Mouse (Mus musculus) frontal cortex, postnatal 14 days (tissue): ENCODE measurements around the gene Vsig10.
"Not testable (repeated sequence)": the region's sequence is repeated elsewhere in the genome, so short reads cannot be mapped to it uniquely, and the experiment has no call there.

Source experiments
- DNase-seq, 2 experiments: peaks; one replicate each; pipeline ENCODE4 v3.0.0; 2022; ENCODE audit warnings: low spot score in 2 of 2

The Vsig10 gene

DNA sequence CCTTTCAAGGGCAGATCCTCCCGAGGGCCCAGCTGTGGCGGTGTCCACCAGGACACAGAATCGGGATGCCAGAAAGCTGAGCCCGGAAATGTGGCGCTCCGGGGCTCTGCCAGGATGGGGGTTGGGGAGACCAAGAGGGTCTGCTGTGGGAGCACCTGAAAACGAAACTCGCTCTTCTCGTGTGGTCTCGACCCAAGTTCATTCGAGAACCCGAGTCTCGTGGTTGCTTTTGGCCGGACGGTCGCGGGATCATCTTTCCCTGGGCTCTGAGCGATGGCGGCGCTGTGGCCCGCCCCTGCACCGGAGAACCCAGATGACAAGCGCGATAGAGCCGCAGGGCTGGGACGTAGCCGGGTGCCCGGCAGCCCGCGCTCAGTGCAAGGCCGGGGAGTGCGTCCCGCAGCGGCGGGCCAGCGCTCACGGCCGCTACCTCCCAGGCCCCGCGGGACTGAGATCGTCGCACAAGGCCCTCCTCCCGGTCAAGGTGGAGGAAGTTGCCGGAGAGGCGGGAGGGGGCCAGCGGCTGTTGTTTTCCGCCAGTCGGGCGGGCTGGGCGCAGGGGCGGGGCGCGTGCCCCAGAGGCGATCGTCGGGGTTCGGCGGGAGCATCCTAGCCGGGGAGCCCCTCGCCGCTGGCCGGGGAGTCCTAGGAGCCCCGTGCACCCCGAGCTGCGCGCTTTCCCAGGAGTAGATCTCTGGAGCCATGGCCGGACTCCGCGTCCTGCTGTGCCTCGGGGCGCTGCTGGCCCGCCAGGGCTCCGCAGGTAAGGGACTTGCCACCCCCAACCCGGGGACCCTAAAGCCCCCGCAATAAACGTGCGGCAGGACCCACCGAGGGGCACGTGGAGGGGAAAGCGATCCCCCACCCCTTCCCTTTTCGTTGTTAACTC lies at the start of gene Vsig10:
Gene Vsig10 (plus strand): TSS at position 343 of the 889 bp plus-strand sequence.
- peak in 1 of 2 experiments; percentile 37 for DNase-seq

DNA sequence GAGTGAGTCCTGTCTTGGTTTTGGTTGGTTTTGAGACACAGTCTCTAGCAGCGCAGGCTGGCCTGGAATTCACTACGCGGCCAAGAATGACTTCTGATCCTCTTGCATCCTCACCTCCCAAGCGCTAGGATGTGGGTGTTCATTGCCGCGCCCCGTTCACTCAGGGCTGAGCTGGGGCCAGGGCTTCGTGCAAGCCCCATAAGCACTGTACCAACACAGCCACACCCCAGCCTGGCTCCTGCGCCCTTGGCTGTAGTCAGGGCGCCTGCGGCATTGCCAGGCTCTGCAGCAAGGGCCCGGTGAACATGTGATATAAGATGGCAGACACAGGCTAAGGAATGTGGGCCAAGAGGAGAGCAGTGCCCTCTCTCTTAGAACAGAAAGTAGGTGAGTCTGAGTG lies 49.5 kb upstream of the Vsig10 start:
- DNase-seq: no peak

GRCm38 (mm10) chr5:117271945-117272344 lies 46.9 kb upstream of the Vsig10 start:
- peak; percentile 57 to 59 for DNase-seq

DNA sequence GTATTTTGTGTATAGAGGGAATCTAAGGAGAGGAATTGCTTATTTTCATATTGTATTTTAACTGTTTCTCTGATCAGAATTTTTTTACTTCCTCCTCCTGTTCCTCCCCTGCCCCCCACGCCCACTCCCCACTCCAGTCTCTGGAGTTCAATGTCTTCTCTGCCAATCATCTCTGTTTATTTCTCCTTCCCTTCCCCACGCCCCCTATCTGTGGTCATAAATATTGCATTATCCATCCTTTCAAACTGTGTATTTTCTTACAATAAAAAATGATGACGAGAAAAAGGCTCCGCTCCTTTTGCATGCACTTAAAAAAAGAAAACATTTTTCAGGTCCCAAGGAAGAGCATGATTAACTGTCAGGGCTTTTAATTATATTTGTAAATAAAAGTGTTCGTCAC lies 44.1 kb upstream of the Vsig10 start:
- DNase-seq: no peak

GRCm38 (mm10) chr5:117277784-117278183 lies 41.1 kb upstream of the Vsig10 start:
- no peak for DNase-seq

DNA sequence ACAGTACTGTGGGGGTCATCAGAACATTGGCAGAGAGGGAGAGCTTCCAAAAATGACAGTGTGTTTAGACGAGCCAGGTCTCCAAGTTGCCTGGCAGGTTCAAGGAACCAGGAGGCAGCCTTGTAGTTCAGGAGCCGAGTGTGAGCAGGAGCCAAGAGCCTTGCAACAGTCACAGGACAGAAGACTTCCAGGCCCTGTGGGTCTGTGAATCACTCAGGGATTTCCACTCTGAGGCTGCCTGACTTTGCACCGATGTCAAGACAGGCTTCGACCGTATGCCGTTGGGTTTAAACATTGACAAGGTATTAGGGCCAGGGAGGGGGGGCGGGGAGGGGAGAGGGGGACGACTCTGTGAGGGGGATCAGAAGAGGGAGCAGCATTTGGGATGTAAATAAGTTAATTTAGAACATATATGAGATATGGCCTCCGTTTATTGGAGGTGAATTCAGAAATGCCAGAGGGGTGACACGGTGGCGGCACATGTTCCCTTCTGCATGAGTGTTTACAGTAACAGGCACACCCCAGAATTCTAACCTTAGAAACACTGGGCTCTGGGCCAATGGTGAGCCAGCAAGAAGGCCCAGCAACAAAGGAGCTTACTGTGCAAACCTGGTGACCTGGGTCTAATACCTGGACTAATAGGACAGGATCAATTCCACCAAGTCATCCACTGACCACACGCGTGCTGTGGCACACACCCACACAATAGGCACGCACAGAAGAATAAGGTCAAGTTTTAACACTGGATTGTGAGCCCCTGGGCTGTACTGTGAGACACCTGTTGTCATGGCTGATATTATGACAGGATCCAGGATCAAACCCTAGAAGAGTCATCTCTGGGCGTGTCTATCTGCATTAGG lies 39.8 kb upstream of the Vsig10 start:
- no peak for DNase-seq

GRCm38 (mm10) chr5:117279669-117280050 lies 39.2 kb upstream of the Vsig10 start:
- DNase-seq: no peak

DNA sequence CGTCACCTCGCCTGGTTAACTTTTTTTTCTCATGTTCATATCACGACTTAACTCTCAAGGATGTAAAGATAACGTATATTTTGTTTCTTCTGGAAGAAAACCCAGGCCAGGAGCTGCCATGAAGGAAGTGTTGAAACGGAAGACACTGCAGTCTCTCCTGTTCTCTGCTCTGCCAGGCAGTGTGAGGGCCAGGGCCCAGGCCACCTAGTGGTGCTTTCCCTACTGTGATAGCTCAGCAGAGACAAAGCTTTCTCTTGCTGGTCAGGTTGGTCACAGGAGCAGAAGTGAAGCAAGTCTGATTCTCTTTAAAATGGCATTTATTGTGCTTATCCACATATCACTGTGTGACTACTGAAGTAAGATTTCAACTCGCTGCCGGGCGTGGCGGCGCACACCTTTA lies 37.3 kb upstream of the Vsig10 start:
- no peak for DNase-seq

- DNase-seq: no peak
Measured at GRCm38 (mm10) chr5:117282360-117282759, 36.5 kb upstream of the Vsig10 start.

GRCm38 (mm10) chr5:117284029-117284428 lies 34.9 kb upstream of the Vsig10 start:
- no peak for DNase-seq

GRCm38 (mm10) chr5:117284682-117285081 lies 34.2 kb upstream of the Vsig10 start:
- no peak for DNase-seq

DNA sequence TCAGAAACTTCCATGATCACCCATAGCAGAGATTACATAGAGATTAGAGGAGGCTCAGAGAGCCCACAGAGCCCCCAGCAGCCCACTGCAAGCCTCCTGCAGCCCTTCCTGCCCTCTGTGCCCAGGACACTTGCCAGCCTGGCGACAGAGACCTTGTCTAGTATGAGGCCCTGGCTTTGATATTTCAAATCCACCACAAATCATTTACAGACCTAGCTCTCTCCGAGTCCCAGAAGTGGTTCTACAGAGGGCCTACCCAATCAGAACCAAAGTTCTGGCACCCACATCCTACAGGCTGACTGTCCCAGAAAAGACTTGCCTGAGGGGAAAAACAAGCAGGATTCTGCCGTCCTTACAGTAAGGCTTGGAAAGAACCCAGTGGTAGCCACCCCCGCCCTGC lies 33.6 kb upstream of the Vsig10 start:
- no peak for DNase-seq

- no peak for DNase-seq
Measured at GRCm38 (mm10) chr5:117286286-117286685, 32.6 kb upstream of the Vsig10 start.

DNA sequence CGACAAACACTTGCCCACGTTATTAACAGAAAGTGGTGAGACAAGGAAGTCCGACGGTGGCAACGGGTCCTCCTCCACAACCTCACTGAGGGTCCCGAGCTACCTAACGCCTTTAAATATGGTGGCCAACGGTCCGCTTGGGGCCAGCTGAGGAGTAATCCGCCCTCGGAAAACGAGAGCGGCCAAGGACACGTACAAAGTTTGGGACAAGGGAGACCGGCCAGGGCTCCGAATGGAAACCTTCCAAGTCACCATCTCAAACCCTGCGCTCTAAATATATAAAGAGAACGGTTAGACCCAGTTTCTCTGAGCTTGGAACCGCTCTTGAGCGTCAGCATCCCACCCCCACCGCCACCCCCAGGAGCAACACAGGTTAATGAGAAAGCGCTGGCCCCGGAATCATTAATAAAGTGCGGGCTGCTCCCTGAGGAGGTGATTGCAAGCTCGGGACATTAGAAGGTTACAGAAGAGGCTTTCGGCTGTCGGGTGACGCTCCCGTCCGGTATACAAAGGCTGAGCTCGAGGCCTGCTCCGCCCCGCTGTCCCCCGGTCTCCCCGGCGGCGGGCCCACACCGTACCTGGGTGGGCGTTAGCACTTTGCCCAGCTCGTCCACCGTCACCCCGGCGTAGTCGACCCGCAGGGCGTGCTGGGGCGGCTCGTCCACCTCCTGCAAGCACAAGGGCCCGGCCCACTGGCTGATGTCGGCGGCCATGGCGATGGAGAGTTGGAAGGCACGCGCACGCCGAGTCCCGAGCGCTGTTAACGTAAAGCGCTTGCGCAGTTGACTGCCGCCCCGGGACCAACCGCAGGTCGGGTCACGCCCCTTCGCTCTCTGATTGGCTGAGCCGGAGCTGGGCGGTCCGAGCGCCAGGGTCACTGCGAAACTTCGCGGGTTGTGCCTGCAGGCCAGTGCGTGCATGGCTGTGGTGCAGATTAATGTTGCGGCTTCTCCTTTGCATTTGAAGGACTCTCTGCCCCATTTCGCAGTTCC lies 31.8 kb upstream of the Vsig10 start, which contains the start of gene Pebp1:
Gene Pebp1 (minus strand): TSS at position 795 of the 992 bp plus-strand sequence.
- peak; percentile 84 to 93 for DNase-seq

DNA sequence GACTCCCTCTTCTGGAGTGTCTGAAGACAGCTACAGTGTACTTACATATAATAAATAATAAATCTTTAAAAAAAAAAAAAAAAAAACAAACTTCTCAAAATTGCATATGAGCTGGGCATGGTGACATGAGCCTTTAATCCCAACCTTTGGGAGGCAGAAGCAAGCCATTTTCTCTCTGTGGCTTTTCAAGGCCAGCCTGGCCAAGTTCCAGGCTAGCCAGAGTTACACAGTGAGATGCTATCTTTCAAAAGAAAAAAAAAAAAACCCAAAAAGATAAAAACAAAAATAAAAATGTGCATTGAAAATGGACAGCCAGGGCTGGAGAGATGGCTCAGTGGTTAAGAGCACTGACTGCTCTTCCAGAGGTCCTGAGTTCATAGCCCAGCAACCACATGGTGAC lies 29.2 kb upstream of the Vsig10 start:
- no peak for DNase-seq

DNA sequence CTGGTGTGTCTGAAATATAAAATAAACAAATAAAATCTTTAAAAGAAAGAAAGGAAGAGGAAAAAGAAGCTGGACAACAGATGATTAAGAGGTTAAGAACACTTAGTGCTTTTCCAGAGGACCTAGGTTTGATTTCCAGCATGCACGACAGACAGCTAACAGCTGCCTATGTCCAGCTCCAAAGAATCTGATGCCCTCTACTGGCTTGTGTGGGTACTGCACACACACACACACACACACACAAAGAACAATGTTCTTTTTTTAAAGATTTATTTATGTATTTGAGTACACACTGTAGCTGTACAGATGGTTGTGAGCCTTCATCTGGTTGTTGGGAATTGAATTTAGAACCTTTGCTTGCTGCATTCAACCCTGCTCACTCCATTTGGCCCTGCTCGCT lies 28.8 kb upstream of the Vsig10 start:
- DNase-seq: no peak

GRCm38 (mm10) chr5:117291312-117291711 lies 27.6 kb upstream of the Vsig10 start:
- no peak for DNase-seq

- DNase-seq: no peak
Measured at GRCm38 (mm10) chr5:117292547-117292946, 26.3 kb upstream of the Vsig10 start.

DNA sequence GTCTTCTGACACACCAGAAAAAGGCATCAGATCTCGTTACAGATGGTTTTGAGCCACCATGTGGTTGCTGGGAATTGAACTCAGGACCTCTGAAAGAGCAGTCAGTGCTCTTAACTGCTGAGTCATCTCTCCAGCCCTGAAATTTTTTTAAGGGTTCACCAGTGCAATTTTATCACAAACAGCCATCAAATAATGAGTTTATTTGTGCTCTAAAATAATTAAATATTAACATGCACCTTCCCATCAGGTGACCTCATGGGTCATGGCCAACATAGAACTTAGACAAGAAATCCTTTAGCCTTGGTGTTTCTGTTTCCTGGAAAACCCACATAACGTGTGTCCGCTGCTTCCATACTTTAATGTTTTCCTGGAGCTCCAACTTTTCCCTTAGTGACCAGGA lies 25.1 kb upstream of the Vsig10 start:
- DNase-seq: not testable (repeated sequence)

GRCm38 (mm10) chr5:117295011-117295410 lies 23.9 kb upstream of the Vsig10 start:
- no peak for DNase-seq

GRCm38 (mm10) chr5:117302899-117303298 lies 16.0 kb upstream of the Vsig10 start:
- no peak for DNase-seq
